Mouse (Mus musculus): ENCODE results near the gene Fgfr2.

DNA sequence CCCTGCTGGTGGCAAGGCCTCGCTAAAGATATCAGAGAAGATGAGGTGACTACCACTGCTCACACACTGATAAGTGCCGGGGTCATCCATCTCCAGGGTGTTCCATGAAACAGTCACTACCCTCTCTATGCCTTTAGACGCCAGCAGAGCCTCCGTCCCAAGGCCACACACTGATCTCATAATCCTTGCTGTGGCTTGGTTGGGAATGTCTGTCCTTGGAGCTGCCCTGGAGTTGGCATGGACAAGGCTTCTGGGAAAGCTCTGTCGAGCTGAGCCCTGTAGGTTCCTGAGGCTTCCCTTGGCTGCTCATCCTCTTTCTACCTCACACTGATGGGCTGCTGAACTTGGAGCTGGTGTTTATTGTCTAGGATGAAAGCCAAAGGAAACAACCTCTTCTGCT lies 2336.4 kb downstream of the Fgfr2 start:
- no peak for TF ChIP-seq CTCF (IDR thresholded peaks at IDR 0.05; ENCODE audit: borderline replicate concordance, insufficient read depth, low read length)
- TF ChIP-seq POLR2A (IDR thresholded peaks at IDR 0.05; ENCODE audit: low read depth, low read length): no peak
